Mouse (Mus musculus) cerebellum, postnatal 14 days (tissue): Measurements from ENCODE around the gene Piga.
A peak's percentile ranks its signal among the peaks of the same experiment; 100 is the strongest.

Experiments used
- DNase-seq, 2 experiments: peaks; one replicate each; pipeline ENCODE4 v3.0.0; 2021; ENCODE audit warnings: mixed read lengths in 2 of 2

The Piga gene

GRCm38 (mm10) chrX:164436709-164437108 lies 17.1 kb downstream of the Piga start, which contains the start of gene Asb11:
TSS of gene Asb11 (plus strand) at chrX:164436994.
- DNase-seq = no peak

- DNase-seq = no peak
Measured at GRCm38 (mm10) chrX:164439462-164439861, 19.9 kb downstream of the Piga start.

GRCm38 (mm10) chrX:164440140-164440539 lies 20.6 kb downstream of the Piga start:
- DNase-seq = no peak

GRCm38 (mm10) chrX:164440703-164441102 lies 21.1 kb downstream of the Piga start:
- DNase-seq = no peak

- DNase-seq = no peak
Measured at GRCm38 (mm10) chrX:164441306-164441705, 21.7 kb downstream of the Piga start.

GRCm38 (mm10) chrX:164445601-164446000 lies 26.0 kb downstream of the Piga start:
- no peak for DNase-seq

GRCm38 (mm10) chrX:164446106-164446551 lies 26.5 kb downstream of the Piga start:
- peak in 1 of 2 experiments; percentile 6 for DNase-seq

GRCm38 (mm10) chrX:164446835-164447681 lies 27.5 kb downstream of the Piga start:
- no peak for DNase-seq

- no peak for DNase-seq
Measured at GRCm38 (mm10) chrX:164447682-164448071, 28.1 kb downstream of the Piga start.

- DNase-seq = peak; percentile 48 to 49
Measured at GRCm38 (mm10) chrX:164449201-164449600, 29.6 kb downstream of the Piga start.

GRCm38 (mm10) chrX:164459205-164459878 lies 39.8 kb downstream of the Piga start:
- DNase-seq = no peak
